Mouse (Mus musculus) embryo, embryonic 11 days (tissue): Measurements from ENCODE around the gene Spock1.
"Not testable (repeated sequence)": the region's sequence is repeated elsewhere in the genome, so short reads cannot be mapped to it uniquely, and the experiment has no call there.

Experiments
- DNase-seq: peaks from one replicate; pipeline ENCODE4 v3.0.0-alpha.2; 2015

The Spock1 gene

DNA sequence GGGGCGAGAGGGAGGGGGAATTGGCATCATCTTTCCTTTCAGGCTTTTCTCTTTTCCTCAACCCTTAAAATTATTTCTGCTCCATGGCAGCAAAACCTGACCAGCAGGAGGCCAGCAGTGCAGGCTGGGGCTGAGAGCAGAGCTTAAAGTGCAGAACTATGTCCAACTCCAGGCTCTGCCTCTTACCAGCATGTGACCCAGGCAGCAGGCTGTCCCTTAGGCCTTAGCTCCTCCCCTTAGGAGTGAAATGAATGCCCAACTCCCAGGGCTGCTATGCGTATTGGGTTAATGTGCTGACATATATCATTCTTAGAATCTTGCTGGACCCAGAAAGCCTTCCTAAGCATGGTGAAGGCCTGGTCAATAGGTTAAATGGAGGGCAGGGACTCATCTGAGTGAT lies 434.1 kb downstream of the Spock1 start:
- peak; percentile 27 for DNase-seq

DNA sequence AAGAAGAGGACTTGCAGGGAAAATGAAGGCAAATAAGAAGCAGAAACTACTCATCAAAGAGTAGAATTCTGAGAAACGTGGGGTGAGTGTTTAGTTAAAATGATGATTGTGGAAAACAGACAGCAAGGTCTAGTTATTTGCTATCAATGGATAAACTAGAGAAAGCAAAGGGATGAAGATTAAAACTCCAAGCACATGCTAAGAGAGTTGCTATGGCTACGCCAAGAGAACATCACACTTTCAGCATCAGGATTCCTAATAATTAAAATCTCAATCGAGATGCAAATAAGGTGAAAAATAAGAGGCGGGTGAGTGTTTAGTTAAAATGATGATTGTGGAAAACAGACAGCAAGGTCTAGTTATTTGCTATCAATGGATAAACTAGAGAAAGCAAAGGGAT lies 437.2 kb downstream of the Spock1 start:
- not testable (repeated sequence) for DNase-seq

DNA sequence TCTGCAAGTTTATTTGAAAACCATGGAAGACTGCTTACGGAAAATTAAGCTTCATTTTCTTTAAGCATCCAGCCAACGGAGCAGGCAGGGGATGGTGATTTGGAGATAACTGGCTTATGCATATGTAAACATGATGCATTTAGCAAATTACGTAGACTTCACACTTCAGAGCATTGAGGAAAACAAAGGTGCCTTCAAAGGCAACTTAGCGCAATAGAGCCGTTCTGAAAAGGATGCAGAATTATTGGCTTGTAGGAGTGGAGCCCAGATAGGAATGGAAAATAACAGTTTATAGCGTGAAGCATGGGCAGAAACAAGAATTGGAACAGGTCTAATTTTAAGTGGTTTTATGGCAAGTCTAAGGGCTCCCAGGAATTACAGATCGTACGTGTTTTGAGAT lies 448.2 kb downstream of the Spock1 start:
- no peak for DNase-seq

DNA sequence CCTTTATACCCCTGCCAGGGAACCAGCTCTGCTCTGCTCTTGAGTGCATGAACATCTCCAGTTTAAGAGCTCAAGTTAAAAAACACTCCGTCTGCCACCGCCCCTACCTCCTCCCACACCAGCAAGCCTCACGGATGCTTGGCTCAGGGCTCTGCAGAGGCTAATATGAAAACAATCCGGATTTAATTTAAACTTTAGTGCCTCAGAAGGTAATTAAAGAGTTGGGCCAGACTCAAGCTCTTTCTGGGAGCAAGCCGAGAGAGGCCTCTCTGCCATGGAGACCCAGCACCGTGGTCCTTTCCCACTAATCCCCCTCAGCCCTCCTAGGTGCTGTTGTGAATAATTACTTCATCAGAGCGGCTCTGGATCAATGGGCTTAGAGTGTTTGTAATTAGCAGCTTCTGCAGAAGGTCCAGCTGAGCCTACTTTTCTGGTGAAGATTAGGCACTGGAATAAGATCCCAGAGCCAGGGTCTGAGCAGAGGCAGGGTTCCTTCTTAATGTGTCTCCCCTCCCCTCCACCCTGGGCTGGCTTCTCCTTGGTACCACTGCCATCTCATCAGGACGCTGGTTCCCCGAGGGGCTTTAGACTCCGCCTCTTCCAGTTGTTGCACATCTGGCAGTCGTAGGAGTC lies 457.8 kb downstream of the Spock1 start:
- peak; percentile 49 for DNase-seq

DNA sequence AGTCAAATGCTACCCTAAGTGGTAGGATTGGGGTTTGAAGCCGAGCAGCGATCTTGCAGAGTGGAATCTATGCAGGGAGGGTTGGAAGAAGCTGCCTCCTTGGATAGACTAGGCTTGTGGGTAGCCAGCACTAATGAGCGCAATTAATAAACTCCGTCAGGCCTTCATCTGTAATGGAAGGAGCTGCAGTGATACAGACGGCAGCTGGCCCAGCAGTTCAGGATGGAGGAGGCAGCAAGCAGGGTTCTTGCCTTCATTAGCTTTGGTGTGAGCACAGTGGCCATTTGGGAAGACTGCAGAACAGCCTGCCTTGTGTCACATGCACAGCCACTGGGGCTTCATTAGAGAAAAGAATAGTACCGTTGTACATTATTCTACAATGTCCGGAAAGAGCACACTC lies 459.2 kb downstream of the Spock1 start:
- DNase-seq, result no peak

DNA sequence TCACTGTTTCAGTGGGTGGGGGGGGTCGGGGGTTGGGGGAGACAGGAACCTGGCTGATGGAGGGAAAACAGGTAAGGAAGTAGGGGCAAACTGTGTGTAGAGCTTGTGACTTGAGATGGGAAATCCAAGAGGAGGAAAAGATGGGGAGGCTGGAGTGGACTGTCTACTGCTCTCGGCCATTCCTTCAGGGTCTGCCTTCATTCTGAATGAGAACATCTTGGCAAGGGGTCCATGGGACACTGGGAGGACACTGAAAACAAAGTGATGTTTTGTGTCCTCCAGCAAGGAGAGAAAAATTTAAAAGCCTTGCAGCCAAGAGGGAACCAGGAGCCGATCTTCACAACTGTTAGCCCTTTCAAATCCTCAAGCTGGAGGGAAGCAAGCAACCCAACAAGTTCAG lies 463.2 kb downstream of the Spock1 start:
- no peak for DNase-seq

DNA sequence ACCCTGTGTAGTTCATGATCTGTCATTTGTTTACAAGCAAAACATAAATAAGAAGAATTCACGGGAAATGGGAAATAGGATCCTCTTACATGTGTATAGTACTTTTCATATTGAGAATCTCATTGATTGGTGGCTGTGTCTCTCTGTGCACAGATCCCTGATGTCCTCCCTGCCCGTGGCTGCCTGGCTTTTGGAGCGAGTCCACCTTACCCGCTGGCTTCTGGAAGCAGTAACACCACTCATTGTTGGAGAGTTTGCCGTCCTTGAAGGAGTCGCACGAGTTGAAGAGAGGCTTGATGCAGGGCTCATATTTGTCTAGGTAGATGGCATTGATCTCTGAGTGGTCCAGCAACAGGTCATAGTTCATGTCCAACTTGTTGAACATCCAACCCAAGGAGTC lies 468.0 kb downstream of the Spock1 start:
- no peak for DNase-seq

DNA sequence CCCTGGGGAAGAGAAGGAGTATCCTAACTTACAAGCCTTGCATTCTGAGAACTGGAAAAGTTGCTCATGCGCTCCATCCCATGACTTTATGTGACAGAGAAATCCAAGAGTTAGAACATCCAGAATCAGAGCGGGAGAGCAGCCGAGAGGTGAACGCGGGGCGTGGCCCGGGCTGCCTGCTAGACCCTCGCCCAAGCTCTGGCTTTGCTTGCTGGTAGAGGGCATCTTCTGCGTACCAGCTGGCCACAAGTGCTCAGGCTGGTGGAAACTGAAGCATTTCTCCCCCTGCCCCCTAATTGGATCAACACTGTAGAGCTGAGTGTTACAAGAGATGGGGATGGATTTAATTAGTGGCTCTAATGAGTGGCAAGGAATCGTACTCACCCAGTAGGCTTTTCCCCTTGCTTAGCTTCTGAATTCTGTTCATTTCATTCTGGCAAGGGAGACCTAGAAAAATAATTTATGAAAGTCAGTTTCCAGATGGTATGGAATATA lies 472.4 kb downstream of the Spock1 start:
- DNase-seq, result no peak

DNA sequence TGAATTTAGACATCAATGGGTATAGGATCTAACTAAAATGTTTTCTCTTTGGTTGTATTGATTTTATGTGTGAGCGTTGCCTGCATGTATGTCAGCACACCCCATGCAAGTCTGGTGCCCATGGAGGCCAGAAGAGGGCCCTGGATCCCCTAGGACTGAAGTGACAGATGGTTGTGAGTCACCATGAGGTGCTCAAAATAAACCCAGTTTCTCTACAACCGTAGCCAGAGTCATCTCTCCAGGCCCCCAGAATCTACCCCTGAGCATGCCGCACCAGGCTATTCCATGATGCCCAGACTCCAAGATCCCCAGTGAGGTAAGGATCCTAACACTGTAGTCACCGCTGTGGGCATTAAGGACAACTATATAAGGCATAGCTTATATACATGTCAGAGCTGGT lies 474.3 kb downstream of the Spock1 start:
- DNase-seq, result no peak

DNA sequence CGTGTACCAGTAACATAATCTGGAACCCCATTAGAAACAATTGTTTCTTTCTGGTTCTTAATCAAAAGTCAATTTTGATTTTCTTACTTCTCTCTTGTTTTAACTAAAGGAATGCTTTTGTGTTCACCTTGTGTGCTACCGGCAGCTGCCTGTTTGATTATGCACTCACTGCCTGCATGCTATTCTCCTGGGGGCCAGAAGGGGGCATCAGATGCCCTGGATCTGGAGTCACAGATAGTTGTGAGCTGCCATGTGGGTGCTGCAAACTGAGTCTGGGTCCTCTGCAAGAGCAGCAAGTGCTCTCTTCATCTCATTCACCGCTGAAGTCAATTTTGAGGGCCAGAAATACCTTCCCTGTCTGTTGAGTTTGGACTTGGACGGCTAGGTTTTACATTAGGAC lies 476.3 kb downstream of the Spock1 start:
- no peak for DNase-seq

DNA sequence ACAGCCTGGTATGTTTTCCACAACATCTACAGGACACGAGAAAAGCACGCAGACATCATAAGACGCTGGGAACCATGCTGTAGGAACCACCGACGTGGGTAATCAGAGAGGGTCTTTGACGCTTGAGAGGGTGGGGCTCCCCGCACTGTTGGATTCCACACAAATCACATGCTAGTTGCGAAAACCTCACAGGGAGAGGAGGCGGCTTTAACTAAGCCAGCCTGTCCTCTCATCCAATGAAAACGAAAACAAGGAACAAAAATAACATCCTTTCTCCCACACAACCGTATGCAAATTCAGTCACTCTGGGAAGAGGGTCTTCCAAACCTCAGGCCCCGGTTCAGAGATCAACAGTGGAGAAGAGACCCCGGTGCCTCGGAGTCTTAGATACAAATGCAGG lies 479.3 kb downstream of the Spock1 start:
- DNase-seq, result no peak

DNA sequence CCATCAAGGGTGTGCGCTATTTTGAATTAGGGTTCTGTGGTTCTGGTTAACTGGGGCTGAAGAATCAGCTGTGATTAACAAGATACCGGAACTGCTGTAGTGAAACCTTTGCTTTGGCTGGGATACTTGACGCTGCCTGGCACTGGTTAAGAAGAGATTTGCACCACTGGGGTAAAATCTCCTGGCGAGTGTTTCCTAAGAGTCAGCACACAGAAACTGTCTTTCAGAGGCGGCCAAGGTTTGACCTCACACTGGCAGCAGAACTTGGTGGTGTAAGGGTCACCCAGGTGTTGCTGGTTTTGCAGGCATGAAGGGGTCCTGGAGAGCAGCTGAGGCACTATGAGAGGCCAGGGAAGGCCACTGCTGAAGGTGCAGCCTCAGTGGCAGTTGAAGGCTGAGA lies 489.4 kb downstream of the Spock1 start:
- DNase-seq, result no peak

DNA sequence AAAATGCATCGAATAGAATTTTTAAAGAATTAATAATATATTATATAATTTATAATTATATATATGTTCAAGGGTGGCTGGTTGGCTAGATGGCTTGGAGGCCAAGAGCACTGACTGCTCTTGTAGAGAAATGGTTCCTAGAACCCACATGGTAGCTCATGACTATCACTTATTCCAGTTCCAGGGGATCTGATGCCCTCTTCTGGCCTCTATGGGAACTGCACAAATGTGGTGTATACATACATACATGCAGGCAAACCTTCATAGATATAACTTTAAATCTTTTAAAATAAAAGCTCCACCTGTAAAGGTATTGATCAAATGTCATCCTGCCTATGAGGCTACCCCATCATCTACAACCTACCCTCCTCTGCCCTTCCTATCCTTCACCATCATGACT lies 493.4 kb downstream of the Spock1 start:
- DNase-seq, result no peak

DNA sequence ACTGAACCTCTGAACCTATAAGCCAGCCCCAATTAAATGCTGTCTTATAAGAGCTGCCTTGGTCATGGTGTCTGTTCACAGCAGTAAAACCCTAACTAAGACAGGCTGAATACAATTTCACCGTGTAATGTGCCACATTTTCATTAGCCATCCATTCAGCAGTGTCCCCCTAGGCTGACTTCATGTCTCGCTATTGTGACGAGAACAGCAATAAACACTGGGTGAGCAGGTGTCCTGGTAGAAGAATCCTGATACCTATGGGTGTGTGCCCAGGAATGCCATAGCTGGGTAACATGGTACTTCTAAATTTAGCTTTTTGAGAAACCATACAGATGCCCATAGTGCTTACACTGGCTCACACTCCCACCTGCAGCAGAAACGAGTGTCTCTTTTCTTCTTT lies 500.5 kb downstream of the Spock1 start:
- no peak for DNase-seq

DNA sequence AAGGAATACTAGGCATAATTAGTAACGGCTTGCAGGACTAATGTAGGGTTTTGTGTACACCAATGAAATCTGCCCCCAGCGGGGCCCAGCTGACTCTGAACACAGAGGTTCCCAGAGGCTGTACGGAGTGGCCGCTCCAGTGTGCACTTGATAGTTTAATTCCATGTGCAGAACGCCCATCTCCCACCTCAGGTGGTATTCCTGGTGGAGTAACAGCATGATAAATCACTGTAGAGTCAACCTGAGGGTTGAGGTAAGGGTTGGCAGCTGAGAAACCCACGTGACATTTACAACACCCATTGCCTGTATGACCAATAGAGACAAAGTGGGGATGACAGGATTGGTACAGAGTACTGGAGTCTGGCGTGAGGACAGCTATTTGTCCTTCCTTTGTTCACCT lies 505.7 kb downstream of the Spock1 start:
- DNase-seq, result no peak

DNA sequence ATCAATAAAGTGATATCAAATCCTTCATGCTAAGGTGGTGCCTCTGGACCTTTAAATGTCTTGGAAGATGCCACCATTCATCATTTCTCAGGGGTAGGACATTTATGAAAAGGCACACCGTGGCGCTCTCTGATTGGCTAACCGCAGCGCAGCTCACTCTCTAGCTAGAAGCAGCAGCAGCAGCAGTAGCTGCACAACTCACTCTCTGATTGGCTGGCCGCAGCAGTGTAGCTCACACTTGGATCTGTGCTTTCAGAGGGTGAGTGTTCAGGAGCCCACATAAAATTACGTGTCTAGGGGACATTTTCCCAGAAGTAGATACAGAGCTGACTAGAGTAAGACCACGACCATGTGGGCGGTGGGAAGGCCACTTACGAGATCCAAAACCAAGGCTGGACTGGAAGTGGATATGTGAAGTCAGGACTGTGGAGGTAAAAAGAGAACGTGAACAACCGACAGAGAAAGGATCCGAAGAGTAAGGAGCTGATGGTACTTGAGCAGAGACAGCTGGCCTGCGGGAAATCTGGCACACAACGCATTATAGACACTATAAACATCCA lies 535.9 kb downstream of the Spock1 start:
- no peak for DNase-seq
